Mouse (Mus musculus) Muller cell, postnatal 12 days (primary cell): ENCODE measurements around the gene Gm2012.
"Not testable (repeated sequence)": the region's sequence is repeated elsewhere in the genome, so short reads cannot be mapped to it uniquely, and the experiment has no call there.

Source experiments
- DNase-seq: peaks from one replicate; pipeline ENCODE4 v3.0.0-alpha.2; 2015; ENCODE audit errors: inconsistent ontology term

Gm2012 gene

DNA sequence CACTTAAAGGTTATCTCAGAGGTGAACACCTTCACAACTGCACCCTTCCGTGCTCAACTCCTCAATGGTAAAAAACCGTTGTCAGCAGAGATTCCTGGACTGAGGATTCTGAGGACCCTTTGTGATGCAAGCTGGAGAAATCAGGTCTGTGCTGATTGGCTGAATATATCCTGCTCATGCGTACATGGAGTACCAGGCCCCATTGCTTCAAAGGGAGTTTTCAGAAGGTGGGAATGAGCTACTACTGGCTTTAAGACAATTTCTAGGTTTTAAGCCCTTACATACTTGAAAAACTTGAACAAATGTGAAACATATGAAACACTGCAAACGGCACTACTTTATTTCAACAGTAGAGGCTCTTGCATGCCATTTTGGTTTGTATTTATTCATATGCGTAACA is at the start of gene Gm2012:
Gene Gm2012 (minus strand): TSS at position 101 of the 400 bp plus-strand sequence.
- DNase-seq, result not testable (repeated sequence)

DNA sequence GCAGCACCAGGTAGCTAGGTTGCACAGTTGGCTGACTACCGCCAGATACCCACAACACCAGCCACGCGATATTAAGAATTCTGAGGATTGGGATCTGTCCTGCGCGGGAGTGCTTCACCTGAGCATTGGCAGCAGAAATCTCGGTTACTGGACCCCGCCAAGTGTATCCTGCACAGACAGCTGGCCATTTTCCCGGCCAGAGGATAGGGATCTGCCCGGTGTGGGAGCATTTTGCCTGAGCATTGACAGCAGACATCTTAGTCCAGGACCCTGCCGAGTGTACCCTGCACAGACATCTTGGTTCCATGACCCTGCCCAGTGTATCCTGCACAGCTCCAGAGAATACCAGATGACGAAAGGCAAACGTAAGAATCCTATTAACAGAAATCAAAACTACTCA is 72.0 kb downstream of the Gm2012 start:
- not testable (repeated sequence) for DNase-seq
